Mouse (Mus musculus): ENCODE measurements around the gene Ifnar2.
A peak's percentile ranks its signal among the peaks of the same experiment; 100 is the strongest.

Ifnar2 gene

GRCm38 (mm10) chr16:91372577-91373472, at the start of gene Ifnar2:
Ifnar2 (plus strand) TSS chr16:91372783.
- peak; percentile 61 to 63 for DNase-seq (ENCODE audit: low spot score in 2 of 2)

GRCm38 (mm10) chr16:91327605-91328004, 45.0 kb upstream of the Ifnar2 start:
- DNase-seq (ENCODE audit: low spot score in 2 of 2): no peak

- no peak for DNase-seq (ENCODE audit: low spot score in 2 of 2)
Measured at GRCm38 (mm10) chr16:91328922-91329321, 43.7 kb upstream of the Ifnar2 start.

- DNase-seq (ENCODE audit: low spot score in 2 of 2): no peak
Measured at GRCm38 (mm10) chr16:91330496-91330895, 42.1 kb upstream of the Ifnar2 start.

- no peak for DNase-seq (ENCODE audit: low spot score in 2 of 2)
Measured at GRCm38 (mm10) chr16:91331153-91331552, 41.4 kb upstream of the Ifnar2 start.

- no peak for DNase-seq (ENCODE audit: low spot score in 2 of 2)
Measured at GRCm38 (mm10) chr16:91332880-91333279, 39.7 kb upstream of the Ifnar2 start.

GRCm38 (mm10) chr16:91334190-91334893, 38.2 kb upstream of the Ifnar2 start:
- no peak for DNase-seq (ENCODE audit: low spot score in 2 of 2)

- DNase-seq (ENCODE audit: low spot score in 2 of 2): no peak
Measured at GRCm38 (mm10) chr16:91336753-91337152, 35.8 kb upstream of the Ifnar2 start.

GRCm38 (mm10) chr16:91337480-91337879, 35.1 kb upstream of the Ifnar2 start:
- no peak for DNase-seq (ENCODE audit: low spot score in 2 of 2)

- DNase-seq (ENCODE audit: low spot score in 2 of 2): no peak
Measured at GRCm38 (mm10) chr16:91346491-91346890, 26.1 kb upstream of the Ifnar2 start.

GRCm38 (mm10) chr16:91347491-91348263, 24.9 kb upstream of the Ifnar2 start:
- no peak for DNase-seq (ENCODE audit: low spot score in 2 of 2)

GRCm38 (mm10) chr16:91348264-91348565, 24.4 kb upstream of the Ifnar2 start:
- no peak for DNase-seq (ENCODE audit: low spot score in 2 of 2)

GRCm38 (mm10) chr16:91348588-91349330, 23.8 kb upstream of the Ifnar2 start:
- no peak for DNase-seq (ENCODE audit: low spot score in 2 of 2)

- peak; percentile 65 to 82 for DNase-seq (ENCODE audit: low spot score in 2 of 2)
Measured at GRCm38 (mm10) chr16:91352084-91352562, 20.5 kb upstream of the Ifnar2 start.

- no peak for DNase-seq (ENCODE audit: low spot score in 2 of 2)
Measured at GRCm38 (mm10) chr16:91352749-91353148, 19.8 kb upstream of the Ifnar2 start.

- no peak for DNase-seq (ENCODE audit: low spot score in 2 of 2)
Measured at GRCm38 (mm10) chr16:91353177-91353576, 19.4 kb upstream of the Ifnar2 start.

GRCm38 (mm10) chr16:91353638-91354037, 18.9 kb upstream of the Ifnar2 start:
- DNase-seq (ENCODE audit: low spot score in 2 of 2): no peak

GRCm38 (mm10) chr16:91354599-91354998, 18.0 kb upstream of the Ifnar2 start:
- DNase-seq (ENCODE audit: low spot score in 2 of 2): no peak

- no peak for DNase-seq (ENCODE audit: low spot score in 2 of 2)
Measured at GRCm38 (mm10) chr16:91355160-91355559, 17.4 kb upstream of the Ifnar2 start.

GRCm38 (mm10) chr16:91356760-91357525, 15.6 kb upstream of the Ifnar2 start:
- DNase-seq (ENCODE audit: low spot score in 2 of 2): no peak

- no peak for DNase-seq (ENCODE audit: low spot score in 2 of 2)
Measured at GRCm38 (mm10) chr16:91357526-91357900, 15.1 kb upstream of the Ifnar2 start.
